Mouse (Mus musculus) right cerebral cortex, postnatal 10 days (tissue): Measurements from ENCODE around the gene Ctbp2.
A peak's percentile ranks its signal among the peaks of the same experiment; 100 is the strongest.

Experiments
- DNase-seq, 2 experiments: peaks; one replicate each; pipeline ENCODE4 v3.0.0; 2021; ENCODE audit warnings: low spot score in 2 of 2

The Ctbp2 gene

GRCm38 (mm10) chr7:133008663-133009062, 115.5 kb downstream of the Ctbp2 start:
- no peak for DNase-seq

GRCm38 (mm10) chr7:133007343-133007742, 116.8 kb downstream of the Ctbp2 start:
- DNase-seq = no peak

- no peak for DNase-seq
Observed at GRCm38 (mm10) chr7:133005772-133006171, 118.4 kb downstream of the Ctbp2 start.

- DNase-seq = peak; percentile 90 to 92
Observed at GRCm38 (mm10) chr7:133003421-133003820, 120.7 kb downstream of the Ctbp2 start.

GRCm38 (mm10) chr7:133002271-133002670, 121.9 kb downstream of the Ctbp2 start:
- DNase-seq = no peak

DNA sequence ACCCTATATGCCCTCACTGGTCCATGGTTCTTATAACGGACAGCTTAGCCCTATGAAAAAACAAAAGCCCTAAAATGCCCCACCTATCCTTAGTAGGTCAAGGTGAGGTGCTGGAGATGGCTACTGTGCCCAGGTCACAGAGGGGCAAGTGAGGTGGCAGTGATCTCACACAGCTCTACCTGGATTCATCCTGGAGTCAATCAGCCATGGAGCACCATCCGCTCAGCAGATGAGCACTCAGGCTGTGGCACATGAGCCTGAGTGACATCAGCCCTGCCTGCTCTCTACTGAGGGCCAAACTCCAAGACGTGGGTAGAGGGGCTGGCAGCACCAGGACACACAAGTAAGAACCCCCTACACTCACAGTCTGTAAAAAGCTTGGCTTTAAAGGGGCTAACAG, 122.8 kb downstream of the Ctbp2 start:
- DNase-seq = no peak

GRCm38 (mm10) chr7:132999061-132999460, 125.1 kb downstream of the Ctbp2 start:
- DNase-seq = peak in 1 of 2 experiments; percentile 17

DNA sequence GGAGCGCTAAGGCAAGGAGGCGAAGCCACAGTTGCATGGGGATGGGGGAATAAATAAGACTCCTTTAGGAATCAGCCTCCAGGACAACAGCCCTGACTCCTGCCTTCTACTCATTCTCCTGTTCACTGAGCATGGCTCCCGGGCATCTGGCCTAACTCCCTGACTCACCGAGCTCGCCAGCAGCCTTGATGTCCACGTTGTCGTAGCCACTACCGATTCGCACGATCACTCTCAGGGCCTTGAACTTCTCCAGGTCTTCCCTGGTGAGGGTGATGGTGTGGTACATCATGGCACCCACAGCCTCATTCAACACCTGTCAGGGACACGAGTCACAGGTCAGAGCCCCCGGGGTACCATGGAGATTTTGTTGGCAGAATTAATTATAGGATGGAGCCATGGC, 125.5 kb downstream of the Ctbp2 start:
- peak in 1 of 2 experiments; percentile 19 for DNase-seq

DNA sequence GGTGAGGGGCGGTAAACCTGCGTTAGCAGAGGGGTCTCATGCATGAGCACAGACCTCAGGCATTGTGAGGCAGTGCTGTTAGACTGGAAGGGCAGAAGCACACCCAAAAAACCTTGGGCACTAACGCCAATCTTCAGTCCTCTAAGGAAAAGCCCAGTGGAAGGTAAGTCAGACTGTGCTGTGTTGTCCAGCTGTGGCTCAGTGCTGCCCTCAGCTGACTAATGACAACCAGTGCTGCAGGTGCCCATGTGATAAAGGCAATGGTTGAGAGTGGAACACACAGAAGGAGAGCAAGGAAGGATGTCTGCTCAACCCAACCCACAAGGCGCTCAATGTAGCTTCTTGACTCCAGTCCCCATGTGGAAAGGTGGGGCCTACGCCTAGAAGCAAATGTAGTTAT, 127.8 kb downstream of the Ctbp2 start:
- peak in 1 of 2 experiments; percentile 32 for DNase-seq

DNA sequence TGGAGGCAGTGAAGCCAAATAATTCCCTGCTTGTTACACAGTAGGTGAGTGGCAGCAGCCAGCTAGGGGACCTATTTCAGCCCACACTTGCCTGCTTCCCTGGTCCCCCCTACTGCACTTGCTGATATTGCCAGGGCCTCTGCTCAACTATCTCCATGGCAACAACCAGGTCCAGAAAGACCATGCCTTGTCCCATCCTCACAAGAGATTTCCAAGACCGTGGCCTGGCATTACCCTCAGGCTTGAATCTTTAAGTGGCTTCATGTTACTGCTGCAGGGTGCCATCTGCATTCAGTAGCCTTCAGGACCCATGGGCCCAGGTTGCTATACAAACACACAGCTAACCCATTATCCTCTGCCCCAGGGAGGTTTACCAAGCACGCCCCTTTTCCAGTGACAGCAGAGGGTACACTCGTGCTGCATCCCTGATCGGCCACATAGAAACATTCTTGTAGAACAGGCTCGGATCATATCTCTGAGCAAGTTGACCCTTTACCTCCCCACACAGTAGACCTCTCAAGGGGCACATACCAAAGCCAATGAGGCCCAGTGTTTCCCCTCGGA, 129.4 kb downstream of the Ctbp2 start:
- peak in 1 of 2 experiments; percentile 26 for DNase-seq

DNA sequence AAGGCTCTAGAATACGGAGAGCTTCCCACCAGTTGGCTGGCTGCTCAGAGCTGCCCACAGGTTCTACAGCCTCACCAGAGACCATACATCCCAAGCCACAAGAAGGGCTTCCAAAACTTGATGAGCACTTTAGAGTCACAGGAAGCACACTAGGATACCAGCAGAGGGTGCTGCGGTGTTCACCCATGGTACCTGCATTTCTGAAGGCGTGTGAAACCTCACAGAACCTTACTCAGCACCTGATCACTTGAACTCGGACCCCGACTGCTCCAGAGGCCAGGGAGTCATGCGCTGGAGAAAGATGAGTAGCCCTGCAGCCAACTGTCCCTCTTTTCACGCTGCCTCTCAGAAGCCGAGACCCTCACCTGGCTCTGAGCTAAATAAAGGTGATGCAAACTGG, 130.0 kb downstream of the Ctbp2 start:
- peak in 1 of 2 experiments; percentile 26 for DNase-seq

- DNase-seq = peak in 1 of 2 experiments; percentile 20
Observed at GRCm38 (mm10) chr7:132992967-132993615, 131.1 kb downstream of the Ctbp2 start.

GRCm38 (mm10) chr7:132991240-132991900, 132.8 kb downstream of the Ctbp2 start:
- peak in 1 of 2 experiments; percentile 22 for DNase-seq

GRCm38 (mm10) chr7:132989839-132990238, 134.3 kb downstream of the Ctbp2 start:
- DNase-seq = no peak

GRCm38 (mm10) chr7:132982639-132983038, 141.5 kb downstream of the Ctbp2 start:
- DNase-seq = no peak

- no peak for DNase-seq
Observed at GRCm38 (mm10) chr7:132977981-132978380, 146.2 kb downstream of the Ctbp2 start.

DNA sequence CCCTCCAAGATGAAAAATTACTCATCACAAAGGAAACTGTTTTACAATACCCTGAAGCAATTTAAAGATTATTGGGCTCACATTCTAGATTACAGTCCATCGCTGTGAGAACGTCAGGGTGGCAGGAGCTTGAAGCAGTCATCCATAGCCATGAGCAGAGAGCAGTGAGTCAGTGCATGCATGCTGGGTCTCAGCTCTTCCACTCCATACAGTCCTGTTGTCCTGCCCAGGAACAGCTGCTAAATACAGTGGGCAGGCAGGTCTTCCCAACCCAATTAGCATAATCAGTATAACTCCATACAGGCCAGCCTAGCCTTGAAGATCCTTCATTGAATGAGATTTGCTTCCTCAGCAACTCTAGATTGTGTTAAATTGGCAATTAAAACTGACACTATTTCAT, 148.1 kb downstream of the Ctbp2 start:
- no peak for DNase-seq

DNA sequence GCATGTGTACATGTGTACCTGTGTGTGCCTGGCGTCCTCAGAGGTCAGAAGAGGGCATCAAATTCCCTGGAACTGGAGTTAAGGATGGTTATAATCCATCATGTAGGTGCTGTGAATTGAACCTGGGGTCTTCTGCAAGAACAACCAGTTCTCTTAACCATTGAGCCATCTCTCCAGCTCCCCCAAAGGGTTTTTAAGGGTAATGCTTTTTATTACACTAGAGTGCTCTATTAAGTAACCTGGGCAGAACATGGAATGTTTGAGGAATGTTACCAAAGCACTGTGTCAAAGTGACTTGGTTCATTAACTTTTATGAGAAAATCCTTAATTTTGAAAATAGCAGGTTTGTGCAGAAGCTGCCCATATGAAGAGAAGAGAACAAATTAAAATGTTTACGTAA, 152.1 kb downstream of the Ctbp2 start:
- no peak for DNase-seq

GRCm38 (mm10) chr7:132965707-132966106, 158.4 kb downstream of the Ctbp2 start:
- no peak for DNase-seq

DNA sequence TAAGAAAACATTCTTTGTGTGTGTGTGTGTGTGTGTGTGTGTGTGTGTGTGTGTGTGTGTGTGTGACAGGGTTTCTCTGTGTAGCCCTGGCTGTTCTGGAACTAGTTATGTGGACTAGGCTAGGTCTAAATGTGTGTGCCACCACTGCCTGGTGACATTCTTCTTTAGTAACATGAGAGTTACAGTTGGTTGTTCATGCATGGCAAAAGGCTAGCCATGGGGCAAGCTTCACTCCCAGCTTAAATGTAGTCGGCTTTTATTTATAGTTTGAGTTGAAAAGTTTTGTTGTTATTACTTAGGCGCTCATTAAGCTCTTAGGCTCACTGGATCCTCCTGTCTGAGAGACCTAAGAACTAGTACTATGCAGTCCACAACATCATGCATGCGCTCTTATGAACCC, 159.8 kb downstream of the Ctbp2 start:
- DNase-seq = no peak

DNA sequence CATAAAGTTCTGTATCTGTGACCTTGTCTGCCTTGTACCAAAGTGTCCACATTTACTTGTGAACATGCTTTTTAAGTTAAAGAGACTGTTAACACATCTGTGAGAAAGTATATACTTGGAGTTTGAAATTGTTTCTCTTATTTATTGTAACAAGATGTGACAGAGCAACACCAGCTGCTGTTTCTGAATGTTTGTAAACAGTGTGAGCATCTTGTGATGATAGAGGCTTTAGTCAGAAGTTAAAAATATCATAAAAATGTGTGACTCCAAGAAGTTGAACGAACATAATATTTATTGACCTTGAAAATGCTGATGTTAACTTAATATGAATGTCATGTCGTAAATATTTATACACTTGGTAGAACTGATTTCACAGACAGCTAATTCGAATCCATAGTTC, 173.5 kb downstream of the Ctbp2 start:
- DNase-seq = no peak

GRCm38 (mm10) chr7:132949968-132950367, 174.2 kb downstream of the Ctbp2 start:
- DNase-seq = no peak

DNA sequence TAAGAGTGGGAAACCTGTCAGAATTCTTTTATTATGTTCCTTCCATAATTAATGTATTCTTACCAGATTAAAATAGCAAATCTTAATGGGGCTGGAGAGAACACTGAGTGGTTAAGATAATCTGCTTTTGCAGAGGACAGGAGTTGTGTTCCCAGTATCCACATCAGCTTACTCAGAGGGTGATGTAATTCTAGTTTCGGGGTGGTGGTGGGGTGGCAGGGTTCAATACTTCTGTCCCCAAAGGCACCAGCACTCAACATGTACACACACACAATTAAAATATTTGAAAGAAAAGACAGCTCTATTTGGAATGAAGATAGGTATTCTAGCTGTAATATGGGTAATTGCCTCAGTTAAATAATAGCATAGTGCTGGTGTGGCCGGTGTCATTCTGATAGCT, 183.6 kb downstream of the Ctbp2 start:
- no peak for DNase-seq
